Mouse (Mus musculus) CH12F3 (cell line): Measurements from ENCODE around the gene Trpm1.
"Not testable (repeated sequence)": the region's sequence is repeated elsewhere in the genome, so short reads cannot be mapped to it uniquely, and the experiment has no call there.

Source experiments
- in situ Hi-C: fragments of 300-500 bp; cut with MboI; formaldehyde crosslinking; loops from 2 replicates; pipeline ENCODE4 v1.14.3; 2020; ENCODE audit warnings: low sequenced_read_pairs

The Trpm1 gene

GRCm38 (mm10) chr7:64153535-64153934, at the start of gene Trpm1:
Gene Trpm1, plus strand, starts transcription at chr7:64153835.
- in situ Hi-C loops = no loop called here

- in situ Hi-C loops = no loop called here
These were observed 31.4 kb upstream of the Trpm1 start for GRCm38 (mm10) chr7:64122131-64122715.

GRCm38 (mm10) chr7:64123721-64124120, 29.9 kb upstream of the Trpm1 start:
- in situ Hi-C loops = no loop called here

- in situ Hi-C loops = not testable (repeated sequence)
These were observed 27.6 kb upstream of the Trpm1 start for GRCm38 (mm10) chr7:64125994-64126393.

GRCm38 (mm10) chr7:64139866-64140265, 13.8 kb upstream of the Trpm1 start:
- in situ Hi-C loops = no loop called here

GRCm38 (mm10) chr7:64141301-64142032, 12.2 kb upstream of the Trpm1 start:
- in situ Hi-C loops = no loop called here

GRCm38 (mm10) chr7:64149337-64149736, 4.3 kb upstream of the Trpm1 start:
- in situ Hi-C loops = no loop called here

- in situ Hi-C loops = no loop called here
These were observed 3.9 kb upstream of the Trpm1 start for GRCm38 (mm10) chr7:64149747-64150146.

- in situ Hi-C loops = no loop called here
These were observed 3.1 kb upstream of the Trpm1 start for GRCm38 (mm10) chr7:64150436-64151080.

GRCm38 (mm10) chr7:64155226-64155625, 1.6 kb downstream of the Trpm1 start:
- in situ Hi-C loops = no loop called here

- in situ Hi-C loops = no loop called here
These were observed 2.1 kb downstream of the Trpm1 start for GRCm38 (mm10) chr7:64155687-64156086.

- in situ Hi-C loops = no loop called here
These were observed 2.8 kb downstream of the Trpm1 start for GRCm38 (mm10) chr7:64156271-64156911.

GRCm38 (mm10) chr7:64156918-64157690, 3.5 kb downstream of the Trpm1 start:
- in situ Hi-C loops = no loop called here

GRCm38 (mm10) chr7:64158281-64159055, 4.8 kb downstream of the Trpm1 start:
- in situ Hi-C loops = no loop called here

- in situ Hi-C loops = no loop called here
These were observed 5.5 kb downstream of the Trpm1 start for GRCm38 (mm10) chr7:64159056-64159542.

- in situ Hi-C loops = loop anchor here (10.0 kb wide), 1 partner anchor 165 kb away; no protein-coding TSS in a partner anchor
These were observed 6.3 kb downstream of the Trpm1 start for GRCm38 (mm10) chr7:64159612-64160591.

- in situ Hi-C loops = loop anchor here (10.0 kb wide), 1 partner anchor 164 kb away; no protein-coding TSS in a partner anchor
These were observed 7.3 kb downstream of the Trpm1 start for GRCm38 (mm10) chr7:64160737-64161470.

GRCm38 (mm10) chr7:64161990-64162389, 8.4 kb downstream of the Trpm1 start:
- in situ Hi-C loops = loop anchor here (10.0 kb wide), 1 partner anchor 163 kb away; no protein-coding TSS in a partner anchor
